Comparison of ENCODE assay signal across 8 mouse cellular contexts in the genomic region with DNA sequence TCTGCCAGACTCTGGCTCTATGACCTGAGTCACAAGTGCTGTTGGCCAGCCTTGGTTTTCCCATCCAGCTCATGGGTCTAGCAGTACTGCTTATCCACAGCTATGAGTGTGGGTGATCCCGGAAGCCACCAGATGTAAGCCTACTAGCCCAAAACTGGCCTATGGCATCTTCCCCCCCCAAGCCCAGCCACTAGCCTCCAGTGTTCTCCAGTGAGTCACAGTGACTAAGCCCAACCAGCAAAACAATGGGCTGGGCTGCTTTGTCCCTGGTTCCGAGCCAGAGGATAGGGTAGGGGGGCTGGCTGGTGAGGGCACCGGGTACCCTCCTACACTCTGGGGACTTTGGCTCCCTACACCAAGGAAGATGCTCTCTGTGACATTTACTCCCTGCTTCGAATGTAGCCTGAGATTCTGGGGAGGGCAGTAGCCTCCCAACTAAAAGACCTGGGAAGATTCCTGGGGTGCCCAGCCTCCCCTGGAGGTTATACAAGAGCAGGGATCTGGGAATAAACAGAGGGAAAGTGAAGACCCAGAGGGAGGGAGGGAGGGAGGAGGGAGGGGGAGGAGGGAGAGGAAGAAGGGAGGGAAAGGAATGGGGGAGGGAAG. TPM values are rescaled to one million over a fixed set of nuclear protein-coding genes. Genes with fewer than 3 reads are reported as not detected.
A peak's percentile ranks its signal among the peaks of the same experiment; 100 is the strongest.
DNase-seq lines count a peak whose midpoint lies in the region; ATAC-seq and TF ChIP-seq lines count a peak whose summit lies in the region.

No protein-coding gene starts in this region.

- H3K9me3 ChIP-seq in heart, embryonic 12.5 days (replicated peaks): no peaks in the 10 kb centered on the region
- H3K9me3 ChIP-seq in limb, embryonic 11.5 days (ENCODE audit: control insufficient read depth, low read length): no peaks in the 10 kb centered on the region

- TF ChIP-seq CTCF in lung, adult 2 months (IDR thresholded peaks at IDR 0.05; ENCODE audit: insufficient read depth, low read length): no peak
- TF ChIP-seq CTCF in olfactory bulb, adult 2 months (IDR thresholded peaks at IDR 0.05; ENCODE audit: insufficient read depth, low read depth, low read length): no peak

- no peaks in the 10 kb centered on the region for H3K27me3 ChIP-seq in heart, embryonic 12.5 days (replicated peaks)
- no peaks in the 10 kb centered on the region for H3K27me3 ChIP-seq in limb, embryonic 11.5 days (ENCODE audit: control insufficient read depth, insufficient read depth, low read length)

- H3K4me1 ChIP-seq in lung, adult 2 months (ENCODE audit: control insufficient read depth, insufficient read depth, low read length): 0 out of 2 replicates have a peak, but pooled peaks cover 4% of the 10 kb centered on the region
- H3K4me1 ChIP-seq in heart, embryonic 12.5 days (replicated peaks): peaks cover 53% of the 10 kb centered on the region
- peaks cover 22% of the 10 kb centered on the region for H3K4me1 ChIP-seq in limb, embryonic 11.5 days (ENCODE audit: control insufficient read depth, insufficient read depth, low read length)
- H3K4me1 ChIP-seq in olfactory bulb, adult 2 months (ENCODE audit: control insufficient read depth, insufficient read depth, low read length): peaks cover 22% of the 10 kb centered on the region

- H3K4me2 ChIP-seq in heart, embryonic 12.5 days: no peak overlapping the region
- H3K4me2 ChIP-seq in limb, embryonic 11.5 days (ENCODE audit: low read depth, severe bottlenecking): no peak overlapping the region

- peak; percentile 35 to 45 for DNase-seq in lung, adult 18-20 months
- no peak for DNase-seq in lung, adult 2 months
- DNase-seq in embryo, embryonic 10 days (ENCODE audit: low spot score): peak; percentile 83
- DNase-seq in limb, embryonic 11.5 days (ENCODE audit: low spot score): peak; percentile 75
- DNase-seq in right cerebral cortex, postnatal 36 days (ENCODE audit: low spot score in 2 of 2): no peak

- peak; percentile 66; the same call in 1 of the 2 replicates for ATAC-seq in heart, embryonic 12.5 days (ENCODE audit: insufficient number of reproducible peaks, low FRiP score)
- ATAC-seq in limb, embryonic 11.5 days (ENCODE audit: insufficient number of reproducible peaks, low FRiP score, low TSS enrichment, low read depth): peak; percentile 61; the same call in 1 of the 2 replicates
- ATAC-seq in CD4-positive, CD25-positive, alpha-beta regulatory T cell, adult 4 months: no peak

- peak overlapping the region; percentile 50 for H3K9ac ChIP-seq in heart, embryonic 12.5 days
- no peak overlapping the region for H3K9ac ChIP-seq in limb, embryonic 11.5 days (ENCODE audit: low read length)

- no peak overlapping the region for H3K4me3 ChIP-seq in lung, adult 2 months (replicated peaks; ENCODE audit: extremely low read depth, low read depth, low read length)
- H3K4me3 ChIP-seq in heart, embryonic 12.5 days: no peak overlapping the region
- H3K4me3 ChIP-seq in limb, embryonic 11.5 days (ENCODE audit: low read depth, low read length): no peak overlapping the region
- H3K4me3 ChIP-seq in olfactory bulb, adult 2 months (ENCODE audit: insufficient read depth, low read depth, low read length): no peak overlapping the region

- no peaks in the 10 kb centered on the region for H3K36me3 ChIP-seq in heart, embryonic 12.5 days
- no peaks in the 10 kb centered on the region for H3K36me3 ChIP-seq in limb, embryonic 11.5 days (ENCODE audit: control insufficient read depth, insufficient read depth, low read length)

- WGBS in lung, adult 2 months: 29% methylated on average over 4 of the region's 4 CpGs
- 12% methylated on average over 4 of the region's 4 CpGs for WGBS in heart, embryonic 12.5 days
- WGBS in limb, embryonic 11.5 days: 18% methylated on average over 4 of the region's 4 CpGs
- 15% methylated on average over 4 of the region's 4 CpGs for WGBS in olfactory bulb, adult 2 months

- no peak for TF ChIP-seq POLR2A in lung, adult 2 months (IDR thresholded peaks at IDR 0.05; ENCODE audit: borderline replicate concordance, extremely low read depth, low read depth, low read length)
- no peak for TF ChIP-seq POLR2A in olfactory bulb, adult 2 months (IDR thresholded peaks at IDR 0.05; ENCODE audit: insufficient read depth, low read depth, low read length)

- peak overlapping the region; percentile 77 for H3K27ac ChIP-seq in heart, embryonic 12.5 days (ENCODE audit: poor library complexity, severe bottlenecking)
- H3K27ac ChIP-seq in limb, embryonic 11.5 days (replicated peaks; ENCODE audit: low read depth, low read length): 0 out of 2 replicates have a peak overlapping the region, but pooled peaks have one; percentile 9
- H3K27ac ChIP-seq in olfactory bulb, adult 2 months (ENCODE audit: insufficient read depth, low read depth, low read length): peak overlapping the region; percentile 82

RNA-seq across cellular contexts. Expression of a gene that starts 10.3 kb away (rescaled TPM):
- polyA plus RNA-seq in lung, adult 2 months (2012; rRNA removed): 131 and 188 TPM in 2 replicates
- polyA plus RNA-seq in heart, embryonic 12.5 days (2016; fragmentation: Nextera tagmentation; extraction: Ambion mirVana): 33.4 and 38.4 TPM in 2 replicates
- 22.8 and 23.3 TPM in 2 replicates for polyA plus RNA-seq in limb, embryonic 11.5 days (2014; fragmentation: Nextera tagmentation; extraction: Ambion mirVana)
- polyA plus RNA-seq in olfactory bulb, adult 2 months (2012; ENCODE audit: insufficient read depth, insufficient read length, low replicate concordance, missing spikeins): not detected in 2 replicates
- 1,000 to 10,000 TPM; 1,098 to 1,582 TPM for polyA plus RNA-seq in CD4-positive, CD25-positive, alpha-beta regulatory T cell, adult 4 months (2017; shearing (Covaris generic))

RNA-seq across cellular contexts. Expression of a gene that starts 27.7 kb away (rescaled TPM):
- 4.1 and 64.7 TPM in 2 replicates for polyA plus RNA-seq in lung, adult 2 months (2012; rRNA removed)
- 6.4 and 9.3 TPM in 2 replicates for polyA plus RNA-seq in heart, embryonic 12.5 days (2016; fragmentation: Nextera tagmentation; extraction: Ambion mirVana)
- polyA plus RNA-seq in limb, embryonic 11.5 days (2014; fragmentation: Nextera tagmentation; extraction: Ambion mirVana): 8.0 and 10.8 TPM in 2 replicates
- polyA plus RNA-seq in olfactory bulb, adult 2 months (2012; ENCODE audit: insufficient read depth, insufficient read length, low replicate concordance, missing spikeins): not detected in 2 replicates
- polyA plus RNA-seq in CD4-positive, CD25-positive, alpha-beta regulatory T cell, adult 4 months (2017; shearing (Covaris generic)): 1 to 10 TPM; 2.5 to 5.7 TPM

RNA-seq across cellular contexts. Expression of a gene that starts 29.3 kb away (rescaled TPM):
- 3.1 and 223 TPM in 2 replicates for polyA plus RNA-seq in lung, adult 2 months (2012; rRNA removed)
- polyA plus RNA-seq in heart, embryonic 12.5 days (2016; fragmentation: Nextera tagmentation; extraction: Ambion mirVana): 50.6 and 53.5 TPM in 2 replicates
- 7.0 and 10.3 TPM in 2 replicates for polyA plus RNA-seq in limb, embryonic 11.5 days (2014; fragmentation: Nextera tagmentation; extraction: Ambion mirVana)
- polyA plus RNA-seq in olfactory bulb, adult 2 months (2012; ENCODE audit: insufficient read depth, insufficient read length, low replicate concordance, missing spikeins): not detected in 2 replicates
- polyA plus RNA-seq in CD4-positive, CD25-positive, alpha-beta regulatory T cell, adult 4 months (2017; shearing (Covaris generic)): not detected

RNA-seq across cellular contexts. Expression of a gene that starts 36.3 kb away (rescaled TPM):
- 0.19 and 8.6 TPM in 2 replicates for polyA plus RNA-seq in lung, adult 2 months (2012; rRNA removed)
- polyA plus RNA-seq in heart, embryonic 12.5 days (2016; fragmentation: Nextera tagmentation; extraction: Ambion mirVana): 0.28 and 0.57 TPM in 2 replicates
- polyA plus RNA-seq in limb, embryonic 11.5 days (2014; fragmentation: Nextera tagmentation; extraction: Ambion mirVana): 0.62 TPM in 1 of 2 replicates, not detected in the other
- polyA plus RNA-seq in olfactory bulb, adult 2 months (2012; ENCODE audit: insufficient read depth, insufficient read length, low replicate concordance, missing spikeins): not detected in 2 replicates
- not detected for polyA plus RNA-seq in CD4-positive, CD25-positive, alpha-beta regulatory T cell, adult 4 months (2017; shearing (Covaris generic))

Comparison
In these comparisons a context has a peak if more than half of its experiments do, and no peak if none do; other contexts are left out.
1. DNase-seq: peak in lung, adult 18-20 months (2 of 2), embryo, embryonic 10 days (single experiment) and limb, embryonic 11.5 days (single experiment); none in lung, adult 2 months (single experiment) and right cerebral cortex, postnatal 36 days (0 of 2).
2. H3K27ac ChIP-seq: peak in every context shown above with its lines; median percentile 82 in olfactory bulb, adult 2 months; 77 in heart, embryonic 12.5 days; 9 in limb, embryonic 11.5 days.